Mouse (Mus musculus) heart, postnatal 10 days (tissue): ENCODE measurements around the gene Tnrc6b. TPM values are rescaled to one million over a fixed set of nuclear protein-coding genes. Genes with fewer than 3 reads are reported as not detected.
"Not testable (repeated sequence)": the region's sequence is repeated elsewhere in the genome, so short reads cannot be mapped to it uniquely, and the experiment has no call there.

Experiments used
- DNase-seq, 2 experiments: peaks; one replicate each; pipeline ENCODE4 v3.0.0; 2021
- intact Hi-C: fragments of 180-260 bp; cut with DNase I; formaldehyde crosslinking; loops from one replicate; pipeline ENCODE4 v1.15.1; 2025
- total RNA-seq, 2 experiments: library from RNA; stranded (reverse); gene quantifications; 2 replicates each; pipeline ENCODE4 v1.2.3; 2021

Tnrc6b gene
- total RNA-seq, 2 experiments from 2014 or later = 56.1 to 56.4 TPM

DNA sequence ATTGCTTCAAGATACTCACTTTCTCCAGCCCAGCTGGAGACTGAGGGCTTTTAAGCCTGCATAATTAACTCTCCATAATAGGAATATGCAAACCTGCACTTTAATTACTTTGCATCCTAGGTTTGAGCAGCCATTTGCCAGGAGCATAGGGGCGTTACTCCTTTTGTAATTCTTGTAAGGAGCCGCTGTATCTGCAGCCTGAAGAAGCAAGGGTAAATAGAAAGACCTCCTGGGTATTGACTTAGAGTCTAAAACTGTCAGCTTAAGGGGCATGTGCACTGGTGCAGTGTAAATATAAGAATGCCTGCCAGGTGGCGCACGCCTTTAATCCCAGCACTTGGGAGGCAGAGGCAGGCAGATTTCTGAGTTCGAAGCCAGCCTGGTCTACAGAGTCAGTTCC, 186.8 kb downstream of the Tnrc6b start:
- intact Hi-C loops = no loop called here
- DNase-seq = no peak

DNA sequence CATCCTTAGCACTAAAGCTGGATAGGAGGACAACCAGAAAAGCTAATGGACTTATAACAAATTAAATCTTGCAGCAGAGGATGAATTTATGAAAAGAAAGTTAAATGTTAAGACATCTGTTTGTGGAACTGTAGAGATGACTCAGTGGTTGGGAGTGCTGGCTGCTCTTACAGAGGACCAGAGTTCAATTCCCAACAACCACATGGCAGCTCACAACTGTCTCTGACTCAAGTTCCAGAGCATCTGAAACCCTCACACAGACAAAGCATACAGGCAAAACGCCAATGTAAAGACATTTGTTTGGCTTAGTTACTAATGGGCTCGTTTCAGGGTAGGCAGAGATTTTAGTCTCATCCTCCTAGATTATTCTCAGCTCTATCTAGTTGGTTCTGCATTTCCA, 188.7 kb downstream of the Tnrc6b start:
- intact Hi-C loops = no loop called here
- no peak for DNase-seq

DNA sequence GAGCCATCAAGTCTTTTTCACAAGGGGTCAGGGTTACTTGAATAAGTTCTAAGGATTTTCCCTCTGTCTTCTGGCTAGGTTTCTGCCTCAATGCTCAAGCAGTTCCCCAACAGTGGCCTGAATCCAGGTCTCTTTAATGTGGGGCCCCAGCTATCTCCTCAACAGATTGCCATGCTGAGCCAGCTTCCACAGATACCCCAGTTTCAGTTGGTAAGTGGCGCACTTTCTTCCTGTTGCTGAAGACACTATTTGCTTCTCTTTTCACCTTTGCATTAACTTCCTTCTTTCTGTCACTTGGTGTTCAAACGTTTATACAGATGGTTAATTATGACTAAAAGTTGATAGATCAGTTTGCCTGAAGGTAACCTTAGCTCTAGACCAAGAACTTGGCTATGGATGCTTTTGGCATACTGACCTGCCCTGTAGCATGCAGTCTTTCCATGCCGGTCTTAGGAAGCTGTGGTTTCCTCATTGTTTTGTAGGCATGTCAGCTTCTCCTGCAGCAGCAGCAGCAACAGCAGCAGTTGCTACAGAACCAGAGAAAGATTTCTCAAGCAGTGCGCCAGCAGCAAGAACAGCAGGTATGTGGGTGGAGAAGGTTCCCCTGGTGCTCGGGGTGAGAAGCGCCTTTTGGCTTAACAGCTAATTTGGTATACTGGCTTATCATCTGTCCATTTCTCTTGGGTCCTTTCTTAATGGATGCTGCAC, 190.8 kb downstream of the Tnrc6b start:
- intact Hi-C loops = no loop called here

DNA sequence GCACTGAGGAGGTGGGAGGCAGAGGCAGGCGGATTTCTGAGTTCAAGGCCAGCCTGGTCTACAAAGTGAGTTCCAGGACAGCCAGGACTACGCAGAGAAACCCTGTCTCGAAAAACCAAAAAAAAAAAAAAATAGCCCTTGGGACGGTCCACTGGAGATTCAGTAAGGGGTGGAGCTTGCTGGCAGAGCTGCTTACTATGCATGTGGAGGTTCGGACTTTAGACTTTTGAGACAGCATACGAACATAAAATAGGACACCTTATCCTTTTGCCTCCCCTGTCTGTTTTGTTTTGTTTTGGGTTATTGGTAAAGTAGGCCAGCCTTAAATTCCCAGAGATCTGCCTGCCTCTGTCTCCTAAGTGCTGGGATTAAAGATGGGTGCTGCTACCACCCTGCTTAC, 193.7 kb downstream of the Tnrc6b start:
- DNase-seq, intact Hi-C loops: not testable (repeated sequence)

More for the DNA sequence above, 190.8 kb downstream of the Tnrc6b start:
- no peak for DNase-seq

DNA sequence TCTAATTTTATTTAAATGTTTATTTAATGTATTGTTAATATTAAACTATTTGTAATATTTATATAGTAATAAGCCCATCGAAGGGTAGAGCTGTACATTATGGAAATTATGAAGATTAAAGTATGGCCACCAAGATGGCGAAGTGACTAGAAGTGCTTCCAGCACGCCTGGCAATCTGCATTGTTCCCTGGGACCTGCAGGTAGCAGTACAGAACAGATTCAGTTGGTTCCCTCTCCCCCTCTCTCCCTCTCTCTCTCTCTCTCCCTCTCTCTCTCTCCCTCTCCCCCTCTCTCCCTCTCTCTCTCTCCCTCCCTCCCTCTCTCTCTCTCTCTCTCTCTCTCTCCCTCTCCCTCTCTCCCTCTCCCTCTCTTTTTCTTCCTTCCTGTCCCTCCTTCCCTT, 199.1 kb downstream of the Tnrc6b start:
- DNase-seq = no peak
- intact Hi-C loops = no loop called here

DNA sequence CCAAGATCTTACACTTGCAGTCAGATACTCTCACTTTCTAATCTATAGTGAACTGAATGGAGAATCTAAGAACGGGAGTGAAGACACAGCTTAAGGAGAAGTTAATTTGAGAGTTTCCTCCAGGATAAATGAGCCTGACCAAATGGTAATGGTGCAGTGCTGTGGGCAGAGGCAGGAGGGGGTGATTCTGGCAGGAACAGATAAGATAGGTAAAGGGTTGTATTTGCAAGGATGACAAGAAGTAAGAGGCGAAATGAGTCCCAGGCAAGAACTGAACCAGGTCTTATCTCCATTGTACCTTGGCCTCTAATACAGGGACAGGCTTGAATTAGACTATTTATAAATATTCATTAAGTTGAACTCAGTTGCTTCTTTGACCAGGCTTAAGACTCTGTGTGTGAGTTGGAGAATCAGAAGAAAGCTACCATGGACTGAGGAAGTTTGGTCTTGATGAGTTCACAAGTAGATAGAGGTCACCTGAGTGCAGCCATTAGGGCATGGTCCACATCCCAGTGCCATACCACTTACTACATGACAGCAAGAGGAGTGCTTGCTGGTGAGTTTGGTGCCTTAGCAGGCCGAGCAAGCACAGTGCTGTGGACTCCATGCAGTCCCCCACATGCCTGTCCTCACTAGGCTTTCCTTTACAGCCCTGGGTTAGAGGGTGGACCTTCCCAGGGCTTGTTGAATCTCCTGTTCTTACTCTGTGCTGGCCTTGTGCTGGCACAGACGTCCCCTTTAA, 199.8 kb downstream of the Tnrc6b start:
- intact Hi-C loops = no loop called here
- no peak for DNase-seq

DNA sequence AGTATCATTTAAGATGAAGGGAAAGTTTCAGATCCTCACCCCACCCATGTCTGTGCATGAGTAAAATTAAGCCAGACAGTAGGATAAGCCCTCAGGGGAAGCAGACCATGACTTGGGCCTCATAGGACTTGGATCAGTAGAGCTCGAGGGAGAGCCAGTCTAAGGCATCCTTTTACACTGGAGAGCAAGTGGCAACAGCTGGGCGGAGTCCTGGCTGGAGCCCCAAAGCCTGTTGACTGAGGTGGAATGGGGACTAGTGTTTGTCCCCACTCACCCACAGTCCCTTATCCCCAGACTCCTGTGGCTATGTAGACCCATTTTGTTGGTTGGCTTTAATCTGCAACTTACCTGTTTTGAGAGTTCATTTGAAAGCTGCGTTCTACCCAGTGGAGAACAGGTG, 201.1 kb downstream of the Tnrc6b start:
- no peak for DNase-seq
- intact Hi-C loops = no loop called here

DNA sequence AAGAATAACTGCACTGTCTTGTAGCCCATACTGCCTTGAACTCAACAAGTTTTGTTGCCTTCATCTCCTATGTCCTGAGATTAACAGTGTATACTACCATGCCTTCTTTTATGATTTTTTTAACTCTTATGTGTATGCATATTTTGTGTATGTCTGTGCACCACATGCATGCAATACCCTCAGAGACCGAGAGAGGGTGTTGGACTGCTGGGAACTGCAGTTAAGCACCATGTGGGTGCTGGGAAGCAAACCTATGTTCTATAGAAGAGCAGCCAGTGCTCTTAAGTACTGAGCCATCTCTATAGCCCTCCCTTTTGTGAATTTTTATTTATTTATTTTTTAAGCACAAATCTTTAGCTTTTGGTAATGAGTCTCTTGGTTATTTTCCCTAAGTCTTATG, 202.7 kb downstream of the Tnrc6b start:
- intact Hi-C loops = no loop called here

DNA sequence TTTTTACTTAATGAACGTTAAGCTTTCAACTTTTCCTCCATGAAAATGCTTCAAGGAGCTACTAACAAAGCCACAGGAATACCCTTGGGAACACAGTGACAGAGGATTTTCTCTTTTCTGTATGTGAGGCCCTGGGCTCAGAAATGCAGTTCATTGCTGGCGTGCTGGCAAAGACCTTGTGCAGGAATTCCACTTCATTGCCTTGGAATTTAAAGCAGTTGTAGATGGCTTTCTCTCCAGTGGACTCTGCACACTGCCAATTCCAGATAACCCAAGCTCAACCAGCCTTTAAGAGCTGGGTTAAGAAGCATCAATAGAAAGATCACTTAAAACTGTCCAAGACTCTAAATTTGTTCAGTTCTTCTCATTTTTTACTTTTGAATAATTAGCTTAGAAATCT, 204.7 kb downstream of the Tnrc6b start:
- intact Hi-C loops = no loop called here
- DNase-seq = peak; percentile 44 to 53

More for the DNA sequence above, 202.7 kb downstream of the Tnrc6b start:
- DNase-seq = no peak

DNA sequence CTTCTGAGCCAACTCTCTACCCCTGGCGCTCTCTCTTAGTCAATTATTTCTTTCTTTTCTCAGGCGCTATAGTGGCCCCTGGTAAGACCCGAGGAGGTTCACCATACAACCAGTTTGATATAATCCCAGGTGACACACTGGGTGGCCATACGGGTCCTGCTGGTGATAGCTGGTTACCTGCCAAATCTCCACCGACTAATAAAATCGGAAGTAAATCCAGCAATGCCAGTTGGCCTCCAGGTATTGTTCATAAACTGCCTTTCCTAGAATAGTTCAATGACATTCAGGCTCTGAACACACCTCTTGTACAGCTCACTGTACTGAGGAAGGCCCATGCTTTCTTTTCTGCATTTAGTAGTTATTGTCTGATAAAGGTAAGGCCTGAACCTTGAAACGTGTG, 205.5 kb downstream of the Tnrc6b start:
- intact Hi-C loops = no loop called here
- DNase-seq = no peak

DNA sequence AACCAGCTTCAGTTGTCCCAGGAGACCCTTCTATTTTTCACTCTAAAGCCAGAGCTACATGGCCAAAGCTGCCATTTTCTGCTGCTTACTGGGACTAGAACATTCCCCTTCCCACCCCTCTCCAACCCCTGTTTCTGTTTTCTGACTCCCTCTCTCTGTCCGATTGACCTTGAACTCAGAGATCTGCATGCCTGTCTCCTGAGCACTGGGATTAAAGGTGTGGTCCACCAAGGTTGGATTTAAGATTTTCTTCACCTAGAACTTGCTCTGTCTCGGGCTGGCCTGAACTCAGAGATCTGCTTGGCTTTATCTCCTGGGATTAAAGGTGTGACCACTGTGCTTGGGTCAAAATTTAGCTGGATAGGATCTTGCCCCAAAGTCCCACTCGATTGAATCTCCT, 209.2 kb downstream of the Tnrc6b start:
- intact Hi-C loops = no loop called here
- DNase-seq = no peak

DNA sequence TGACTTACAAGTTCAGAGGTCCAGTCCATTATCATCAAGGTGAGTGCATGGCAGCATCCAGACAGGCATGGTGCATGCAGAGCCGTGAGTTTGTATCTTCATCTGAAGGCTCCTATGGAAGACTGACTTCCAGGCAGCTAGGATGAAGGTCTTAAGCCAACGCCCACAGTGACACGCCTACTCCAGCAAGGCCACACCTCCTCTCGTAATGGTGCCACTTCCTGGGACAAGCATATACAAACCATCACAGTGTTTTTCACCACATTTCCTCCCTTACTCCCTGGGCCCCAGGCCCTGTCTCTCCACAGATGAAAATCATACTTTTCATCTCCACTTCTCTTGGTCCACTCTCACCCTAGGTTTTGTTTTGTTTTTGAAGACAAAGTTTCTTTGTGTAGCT, 210.7 kb downstream of the Tnrc6b start:
- intact Hi-C loops = no loop called here

DNA sequence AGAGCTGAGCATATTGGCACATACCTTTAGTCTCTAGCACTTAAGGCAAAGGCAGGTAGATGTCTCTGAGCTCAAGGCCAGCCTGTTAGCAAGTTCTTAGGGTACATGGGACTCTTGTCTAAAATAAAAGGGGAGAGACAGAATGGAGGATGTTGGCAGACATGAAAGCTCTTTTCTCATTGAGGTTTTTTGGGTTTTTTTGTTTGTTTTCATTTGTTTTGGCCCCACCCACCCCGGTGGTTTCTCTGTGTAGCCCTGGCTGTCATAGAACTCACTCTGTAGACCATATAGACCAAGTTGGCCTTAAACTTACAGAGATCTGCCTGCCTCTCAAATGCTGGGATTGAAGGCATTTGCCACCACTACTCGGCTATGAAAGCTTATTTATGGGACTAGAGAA, 213.1 kb downstream of the Tnrc6b start:
- intact Hi-C loops = no loop called here
- no peak for DNase-seq

More for the DNA sequence above, 210.7 kb downstream of the Tnrc6b start:
- DNase-seq = no peak

DNA sequence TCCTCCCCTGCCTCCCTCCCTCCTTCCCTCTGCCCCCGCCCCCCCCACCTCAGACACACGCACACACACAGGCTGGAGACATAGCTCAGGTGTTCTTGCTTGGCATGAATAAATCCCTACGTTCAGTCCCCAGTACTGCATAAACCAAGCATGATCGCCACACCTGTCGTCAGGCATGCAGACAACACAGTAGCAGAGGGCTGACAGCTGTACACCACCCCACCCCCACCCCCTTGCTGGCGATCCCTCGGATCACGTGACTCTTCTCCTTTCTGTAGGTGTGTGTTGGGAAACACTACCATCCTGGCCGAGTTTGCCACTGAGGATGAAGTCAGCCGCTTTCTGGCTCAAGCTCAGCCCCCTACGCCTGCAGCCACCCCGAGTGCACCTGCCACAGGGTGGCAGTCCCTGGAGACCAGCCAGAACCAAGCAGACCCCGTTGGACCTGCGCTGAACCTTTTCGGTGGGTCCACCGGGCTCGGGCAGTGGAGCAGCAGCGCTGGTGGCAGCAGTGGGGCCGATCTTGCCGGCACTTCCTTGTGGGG, 217.8 kb downstream of the Tnrc6b start:
- DNase-seq = no peak
- intact Hi-C loops = no loop called here

DNA sequence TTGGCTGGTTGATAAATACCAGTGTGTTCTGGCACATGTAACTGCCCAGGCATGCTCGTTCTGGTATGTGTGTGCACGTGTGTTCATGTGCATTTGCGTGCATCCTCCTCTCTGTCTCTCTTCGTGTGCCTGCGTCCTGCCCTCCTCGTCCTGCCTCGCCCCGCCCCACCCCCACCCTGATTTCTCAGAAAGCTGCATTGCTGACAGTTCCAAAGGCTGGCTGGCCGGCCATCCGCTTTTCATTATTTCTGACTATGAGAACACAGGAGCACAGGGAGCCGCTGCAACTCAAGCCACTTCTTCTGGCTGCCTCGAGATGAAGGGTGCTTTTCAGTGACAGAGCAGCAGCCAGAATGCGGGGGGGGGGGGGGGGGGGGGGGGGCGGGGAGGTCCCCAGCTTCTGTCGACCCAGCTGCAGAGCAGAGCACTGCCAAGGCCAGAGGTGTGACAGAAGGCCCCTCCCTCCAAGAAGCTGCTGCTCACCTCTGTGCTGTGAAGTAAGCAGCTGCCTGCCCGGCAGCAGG, 219.0 kb downstream of the Tnrc6b start:
- intact Hi-C loops = no loop called here
- no peak for DNase-seq

DNA sequence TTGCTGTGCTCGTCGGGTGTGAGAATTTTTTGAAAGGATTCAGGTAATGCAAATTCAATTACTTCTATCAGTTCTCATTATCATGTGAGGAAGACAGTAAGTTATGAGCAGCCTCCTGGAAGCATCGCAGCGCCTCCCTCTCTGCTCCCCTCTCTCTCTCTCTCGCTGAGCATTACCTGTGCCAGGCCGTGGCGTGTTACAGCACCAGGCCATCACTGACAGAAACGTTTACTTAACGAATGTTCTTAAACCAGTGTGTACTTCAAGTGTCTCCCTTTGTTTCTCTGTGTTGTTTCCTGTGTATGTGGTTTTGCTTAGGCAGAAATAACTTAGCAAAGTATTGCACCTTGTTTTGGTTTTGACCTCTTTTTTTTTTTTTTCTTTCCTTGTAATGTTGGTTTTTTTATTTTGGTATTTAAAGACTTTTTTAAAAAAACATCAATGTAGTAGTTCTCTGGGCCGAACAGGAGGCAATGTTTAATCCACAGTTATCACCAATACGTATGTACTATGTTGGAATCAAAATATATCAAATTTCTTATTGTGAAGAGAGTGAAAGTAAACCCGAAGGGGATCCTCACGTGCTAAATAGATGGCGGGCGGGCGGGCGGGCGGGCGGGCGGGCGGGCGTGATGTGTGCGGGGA, 219.7 kb downstream of the Tnrc6b start:
- intact Hi-C loops, DNase-seq: not testable (repeated sequence)

DNA sequence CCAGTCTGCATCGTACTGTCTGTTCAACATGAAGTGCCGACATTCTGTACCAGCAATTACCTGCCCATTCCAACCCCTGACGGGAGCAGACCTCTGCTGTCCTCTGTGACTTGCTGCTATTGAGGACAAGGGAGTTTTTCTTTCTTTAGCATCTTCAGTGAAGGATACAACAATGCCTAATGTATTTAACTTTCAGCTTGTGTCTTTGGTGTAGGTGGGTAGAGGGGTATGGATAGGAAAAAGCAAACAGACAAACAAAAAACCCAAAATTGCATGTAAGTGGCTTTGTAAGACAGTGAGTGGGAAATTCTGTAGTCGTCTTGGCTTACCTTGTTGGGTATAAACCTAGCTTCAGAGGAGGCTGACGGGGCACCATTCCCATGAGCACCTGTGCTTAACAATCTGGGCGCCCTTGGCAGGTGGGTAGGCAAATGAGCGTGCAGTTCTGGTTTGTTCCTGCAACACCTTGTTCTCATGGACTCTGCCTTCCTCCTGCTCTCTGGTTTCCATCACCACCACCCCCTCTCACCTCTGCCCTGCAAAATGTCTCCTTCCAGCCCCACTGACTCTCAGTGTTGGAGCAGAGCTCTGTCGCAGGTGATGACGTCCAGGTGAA, 220.3 kb downstream of the Tnrc6b start:
- no peak for DNase-seq
- intact Hi-C loops = no loop called here

DNA sequence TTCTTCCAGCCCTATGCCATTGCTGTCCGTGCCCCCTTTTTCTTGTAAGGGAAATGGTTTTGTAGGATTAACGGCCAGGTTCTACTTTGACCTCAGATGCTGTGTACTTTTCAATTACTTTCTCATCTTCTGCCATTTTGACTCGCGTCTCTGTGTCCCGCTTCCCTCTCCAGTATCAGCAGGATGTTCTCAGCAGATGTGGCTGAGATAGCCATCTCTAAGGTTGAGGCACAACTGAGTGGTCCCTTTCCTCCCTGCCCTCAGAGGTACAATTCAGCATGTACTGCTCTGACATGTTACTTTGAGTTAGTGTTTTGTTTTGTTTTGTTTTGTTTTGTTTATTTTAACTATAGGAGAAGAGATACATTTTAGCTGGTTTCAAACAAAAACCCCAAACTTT, 223.7 kb downstream of the Tnrc6b start:
- intact Hi-C loops = no loop called here

DNA sequence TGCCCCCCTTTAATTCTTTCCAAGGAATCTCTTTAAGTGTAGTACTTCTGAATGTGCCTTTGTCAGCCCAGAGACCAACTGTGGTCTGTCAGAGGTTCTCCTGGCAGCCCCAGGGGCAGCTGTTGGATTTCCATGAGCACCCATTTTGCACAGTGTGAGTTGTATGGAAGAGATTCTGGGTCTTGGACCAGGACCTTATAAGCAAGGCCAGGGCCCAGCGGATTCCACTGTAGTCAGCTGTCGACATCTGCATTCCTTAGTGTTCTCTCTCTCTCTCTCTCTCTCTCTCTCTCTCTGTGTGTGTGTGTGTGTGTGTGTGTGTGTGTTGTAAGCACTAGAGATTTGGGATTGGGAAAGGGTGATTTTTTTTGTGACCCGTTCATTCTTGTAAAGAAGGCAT, 225.6 kb downstream of the Tnrc6b start:
- intact Hi-C loops = no loop called here
- DNase-seq = peak; percentile 44 to 47

More for the DNA sequence above, 223.7 kb downstream of the Tnrc6b start:
- DNase-seq = no peak

DNA sequence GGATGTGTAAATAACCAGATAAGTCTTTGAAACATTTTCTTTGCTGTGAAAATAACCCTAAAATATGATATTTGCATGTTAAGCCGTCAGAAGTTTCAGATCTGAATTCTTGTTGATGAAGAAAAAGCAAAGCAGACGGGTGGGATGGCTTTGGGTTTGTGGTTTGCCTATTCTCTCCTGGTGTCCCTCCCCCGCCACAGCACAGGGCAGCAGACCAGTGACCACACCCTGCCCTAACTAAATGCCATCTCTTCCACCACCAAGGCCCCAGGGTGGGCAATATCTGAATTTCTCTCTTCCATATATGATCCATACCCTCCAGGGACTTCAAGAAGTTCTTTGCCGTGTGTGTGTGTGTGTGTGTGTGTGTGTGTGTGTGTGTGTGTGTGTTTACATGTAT, 227.5 kb downstream of the Tnrc6b start:
- no peak for DNase-seq
- intact Hi-C loops = no loop called here

DNA sequence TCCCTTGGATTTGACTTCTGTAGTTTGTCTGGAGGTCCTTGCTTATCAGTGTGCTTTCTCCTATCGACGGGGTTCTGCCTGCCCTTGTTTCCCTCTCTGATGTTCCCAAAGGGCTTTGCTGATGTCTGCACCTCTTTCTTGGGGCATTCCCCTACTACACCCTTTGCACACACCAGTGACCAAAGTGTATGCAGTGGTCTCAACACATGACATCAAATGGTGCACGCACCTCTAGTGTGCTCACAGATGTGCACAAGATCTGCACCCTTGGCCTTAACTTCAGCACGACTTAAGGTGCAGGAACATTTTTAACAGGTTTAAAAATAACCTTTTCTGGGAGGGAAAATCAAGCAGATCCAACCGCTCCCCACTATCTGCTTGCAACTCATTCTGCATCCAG, 228.3 kb downstream of the Tnrc6b start:
- intact Hi-C loops = no loop called here
- DNase-seq = no peak
